32 mouse cellular contexts compared by ENCODE assay signal in genomic region chr11:19092967-19093745, GRCm38 (mm10).
A peak's percentile ranks its signal among the peaks of the same experiment; 100 is the strongest.
DNase-seq lines count a peak whose midpoint lies in the region; ATAC-seq and TF ChIP-seq lines count a peak whose summit lies in the region.
"Had no signal": no experiment of that assay in that cellular context is flagged by ENCODE, and none has a peak within 500 bp of the region (broad histone marks: within the 10 kb centered on the region; RNA-seq: fewer than 3 reads in every experiment).

No protein-coding gene starts in this region.

- no peak overlapping the region for H3K27ac ChIP-seq in forebrain, embryonic 10.5 days
- no peak overlapping the region for H3K27ac ChIP-seq in forebrain, embryonic 16.5 days (ENCODE audit: low read length)
- no peak overlapping the region for H3K27ac ChIP-seq in forebrain, embryonic 14.5 days (ENCODE audit: low read depth, low read length)
- no peak overlapping the region for H3K27ac ChIP-seq in midbrain, embryonic 15.5 days
- H3K27ac ChIP-seq: embryonic facial prominence, embryonic 15.5 days; hindbrain, postnatal 0 days; intestine, embryonic 15.5 days; limb, embryonic 10.5 days; limb, embryonic 15.5 days; liver, embryonic 13.5 days; stomach, postnatal 0 days had no signal

- no peak overlapping the region for H3K4me3 ChIP-seq in forebrain, embryonic 10.5 days
- H3K4me3 ChIP-seq in forebrain, embryonic 16.5 days (replicated peaks; ENCODE audit: low read length), result no peak overlapping the region
- H3K4me3 ChIP-seq in forebrain, embryonic 14.5 days (ENCODE audit: low read depth, low read length), result no peak overlapping the region
- H3K4me3 ChIP-seq in midbrain, embryonic 15.5 days, result no peak overlapping the region
- H3K4me3 ChIP-seq: embryonic facial prominence, embryonic 15.5 days; hindbrain, embryonic 10.5 days; intestine, embryonic 15.5 days; limb, embryonic 10.5 days; limb, embryonic 15.5 days; liver, embryonic 13.5 days; megakaryocyte, embryonic 14.5 days had no signal

- TF ChIP-seq POLR2A in brain, embryonic 14.5 days (IDR thresholded peaks at IDR 0.05; ENCODE audit: borderline replicate concordance, extremely low read depth, insufficient read depth, insufficient read length, poor library complexity, severe bottlenecking), result no peak

- no peak for ATAC-seq in forebrain, embryonic 16.5 days
- peak; percentile 32; the same call in 1 of the 2 replicates for ATAC-seq in forebrain, embryonic 14.5 days
- ATAC-seq in midbrain, embryonic 15.5 days (replicated peaks), result peak; percentile 54; the same call in 1 of the 2 replicates
- no peak for ATAC-seq in megakaryocyte-erythroid progenitor cell, adult 5-6 weeks (replicated peaks; ENCODE audit: low FRiP score, low TSS enrichment, poor library complexity, severe bottlenecking)
- ATAC-seq: hindbrain, postnatal 0 days; intestine, embryonic 15.5 days; lung, postnatal 0 days had no signal

- peaks cover 24% of the 10 kb centered on the region for H3K4me1 ChIP-seq in forebrain, embryonic 10.5 days
- no peaks in the 10 kb centered on the region for H3K4me1 ChIP-seq in forebrain, embryonic 16.5 days (replicated peaks; ENCODE audit: control insufficient read depth, insufficient read depth, low read length)
- H3K4me1 ChIP-seq in forebrain, embryonic 14.5 days (ENCODE audit: control insufficient read depth, insufficient read depth, low read length), result peaks cover 5% of the 10 kb centered on the region
- 0 out of 2 replicates have a peak, but pooled peaks cover 4% of the 10 kb centered on the region for H3K4me1 ChIP-seq in midbrain, embryonic 15.5 days
- H3K4me1 ChIP-seq: intestine, embryonic 15.5 days; liver, embryonic 13.5 days had no signal

- H3K27me3 ChIP-seq in forebrain, embryonic 10.5 days (ENCODE audit: poor library complexity, severe bottlenecking), result peaks cover 66% of the 10 kb centered on the region
- H3K27me3 ChIP-seq in forebrain, embryonic 16.5 days (replicated peaks; ENCODE audit: control insufficient read depth, insufficient read depth, low read length), result peaks cover 16% of the 10 kb centered on the region
- H3K27me3 ChIP-seq in forebrain, embryonic 14.5 days (replicated peaks; ENCODE audit: control insufficient read depth, insufficient read depth, low read length), result peaks cover 18% of the 10 kb centered on the region
- H3K27me3 ChIP-seq in midbrain, embryonic 15.5 days (replicated peaks), result peaks cover 7% of the 10 kb centered on the region; the same call in 1 of the 2 replicates
- H3K27me3 ChIP-seq: embryonic facial prominence, embryonic 15.5 days; intestine, embryonic 15.5 days; limb, embryonic 15.5 days; liver, embryonic 13.5 days; megakaryocyte, embryonic 14.5 days had no signal

- WGBS in forebrain, embryonic 10.5 days, result 23% methylated on average over 9 of the region's 9 CpGs
- 10% methylated on average over 9 of the region's 9 CpGs for WGBS in forebrain, embryonic 16.5 days
- WGBS in forebrain, embryonic 14.5 days, result 7% methylated on average over 9 of the region's 9 CpGs
- WGBS in midbrain, embryonic 15.5 days, result 20% methylated on average over 9 of the region's 9 CpGs

- no peak overlapping the region for H3K4me2 ChIP-seq in forebrain, embryonic 16.5 days (ENCODE audit: low read length)
- H3K4me2 ChIP-seq in forebrain, embryonic 14.5 days (ENCODE audit: low read length), result no peak overlapping the region
- no peak overlapping the region for H3K4me2 ChIP-seq in midbrain, embryonic 15.5 days
- H3K4me2 ChIP-seq: embryonic facial prominence, embryonic 15.5 days; intestine, embryonic 15.5 days; limb, embryonic 15.5 days; liver, embryonic 13.5 days had no signal

- no peak overlapping the region for H3K9ac ChIP-seq in forebrain, embryonic 16.5 days (replicated peaks; ENCODE audit: low read depth, low read length)
- no peak overlapping the region for H3K9ac ChIP-seq in forebrain, embryonic 14.5 days (ENCODE audit: low read length)
- no peak overlapping the region for H3K9ac ChIP-seq in midbrain, embryonic 15.5 days
- H3K9ac ChIP-seq: embryonic facial prominence, embryonic 15.5 days; intestine, embryonic 15.5 days; limb, embryonic 15.5 days; liver, embryonic 13.5 days had no signal

- DNase-seq in forebrain, embryonic 10.5 days (ENCODE audit: extremely low spot score, low spot score), result peak; percentile 38
- DNase-seq in brain, embryonic 14.5 days (ENCODE audit: low read depth), result peak; percentile 67
- peak; percentile 25 for DNase-seq in forebrain, embryonic 14.5 days (ENCODE audit: low spot score)
- no peak for DNase-seq in testis, postnatal 14 days (ENCODE audit: low spot score)
- DNase-seq in layer of hippocampus, adult 8-10 months (ENCODE audit: low spot score in 2 of 2), result no peak
- DNase-seq: adrenal gland, postnatal 25 days; cerebellum, adult 18-20 months; cerebellum, postnatal 10 days; gastrocnemius, postnatal 36 days; heart, adult 18-20 months; heart, postnatal 14 days; kidney, adult 2 months; kidney, postnatal 4 days; layer of hippocampus, postnatal 36 days; liver, embryonic 13.5 days; lung, adult 18-20 months; lung, postnatal 4 days; right cerebral cortex, postnatal 4 days; thymus, adult 2 months; thymus, postnatal 4 days had no signal

- no peak for TF ChIP-seq CTCF in brain, embryonic 14.5 days (IDR thresholded peaks at IDR 0.05; ENCODE audit: borderline replicate concordance, extremely low read depth, insufficient read depth, insufficient read length)

- H3K9me3 ChIP-seq in forebrain, embryonic 10.5 days, result no peaks in the 10 kb centered on the region
- no peaks in the 10 kb centered on the region for H3K9me3 ChIP-seq in forebrain, embryonic 16.5 days (ENCODE audit: control insufficient read depth, low read length)
- no peaks in the 10 kb centered on the region for H3K9me3 ChIP-seq in forebrain, embryonic 14.5 days (replicated peaks; ENCODE audit: control insufficient read depth, low read length)
- no peaks in the 10 kb centered on the region for H3K9me3 ChIP-seq in midbrain, embryonic 15.5 days
- H3K9me3 ChIP-seq: embryonic facial prominence, embryonic 15.5 days; hindbrain, embryonic 10.5 days; intestine, embryonic 15.5 days; limb, embryonic 10.5 days; limb, embryonic 15.5 days; liver, embryonic 13.5 days; megakaryocyte, embryonic 14.5 days had no signal

- no peaks in the 10 kb centered on the region for H3K36me3 ChIP-seq in forebrain, embryonic 10.5 days (replicated peaks)
- H3K36me3 ChIP-seq in forebrain, embryonic 16.5 days (ENCODE audit: control insufficient read depth, insufficient read depth), result no peaks in the 10 kb centered on the region
- no peaks in the 10 kb centered on the region for H3K36me3 ChIP-seq in forebrain, embryonic 14.5 days (ENCODE audit: control insufficient read depth, insufficient read depth, low read length)
- H3K36me3 ChIP-seq in midbrain, embryonic 15.5 days (replicated peaks), result no peaks in the 10 kb centered on the region
- H3K36me3 ChIP-seq: embryonic facial prominence, embryonic 15.5 days; hindbrain, embryonic 10.5 days; intestine, embryonic 15.5 days; limb, embryonic 10.5 days; limb, embryonic 15.5 days; liver, embryonic 13.5 days had no signal

Comparison
In these comparisons a context has a peak if more than half of its experiments do, and no peak if none do; other contexts are left out.
1. ATAC-seq: peak in forebrain, embryonic 14.5 days (single experiment) and midbrain, embryonic 15.5 days (single experiment); none in forebrain, embryonic 16.5 days (single experiment) and megakaryocyte-erythroid progenitor cell, adult 5-6 weeks (single experiment).
2. DNase-seq: peak in forebrain, embryonic 10.5 days (single experiment), brain, embryonic 14.5 days (single experiment) and forebrain, embryonic 14.5 days (single experiment); none in testis, postnatal 14 days (single experiment) and layer of hippocampus, adult 8-10 months (0 of 2).